Mouse (Mus musculus) common myeloid progenitor, adult 5-6 weeks (primary cell): ENCODE measurements around the gene Dnajb12. TPM values are rescaled to one million over a fixed set of nuclear protein-coding genes. Genes with fewer than 3 reads are reported as not detected.
A peak's percentile ranks its signal among the peaks of the same experiment; 100 is the strongest.

Experiments
- ATAC-seq: replicated peaks from 2 replicates; pipeline ENCODE4 v1.8.0; 2016; ENCODE audit warnings: low read depth, mild to moderate bottlenecking, moderate TSS enrichment, inconsistent platforms; ENCODE audit not compliant: poor library complexity, severe bottlenecking
- total RNA-seq: library from RNA; stranded (forward); fragments of 200-1000, 187-1606 nt; gene quantifications from 2 replicates; pipeline ENCODE4 v1.2.3, GENCODE M21; 2017

Gene Dnajb12
- 22.7 and 23.9 TPM in 2 replicates for total RNA-seq

GRCm38 (mm10) chr10:59879255-59880028 lies at the start of gene Dnajb12:
Gene Dnajb12, plus strand, starts transcription at chr10:59879556.
- peak; percentile 87 for ATAC-seq

GRCm38 (mm10) chr10:59829886-59830285 lies 49.5 kb upstream of the Dnajb12 start:
- ATAC-seq, result no peak

GRCm38 (mm10) chr10:59831950-59832349 lies 47.4 kb upstream of the Dnajb12 start:
- ATAC-seq, result peak; percentile 90

GRCm38 (mm10) chr10:59835301-59836155 lies 43.8 kb upstream of the Dnajb12 start:
- no peak for ATAC-seq

GRCm38 (mm10) chr10:59837490-59837889 lies 41.9 kb upstream of the Dnajb12 start:
- no peak for ATAC-seq

GRCm38 (mm10) chr10:59841434-59841833 lies 37.9 kb upstream of the Dnajb12 start:
- ATAC-seq, result no peak

GRCm38 (mm10) chr10:59843125-59843524 lies 36.2 kb upstream of the Dnajb12 start:
- ATAC-seq, result no peak

GRCm38 (mm10) chr10:59844686-59845085 lies 34.7 kb upstream of the Dnajb12 start:
- ATAC-seq, result no peak

- ATAC-seq, result no peak
These were observed 32.9 kb upstream of the Dnajb12 start for GRCm38 (mm10) chr10:59846416-59846815.

GRCm38 (mm10) chr10:59848079-59848877 lies 31.1 kb upstream of the Dnajb12 start:
- 0 out of 2 replicates have a peak, but pooled peaks have one; percentile 18 for ATAC-seq

GRCm38 (mm10) chr10:59848953-59849352 lies 30.4 kb upstream of the Dnajb12 start:
- no peak for ATAC-seq

- ATAC-seq, result no peak
These were observed 30.0 kb upstream of the Dnajb12 start for GRCm38 (mm10) chr10:59849371-59849770.

GRCm38 (mm10) chr10:59857157-59857556 lies 22.2 kb upstream of the Dnajb12 start:
- no peak for ATAC-seq

- no peak for ATAC-seq
These were observed 18.7 kb upstream of the Dnajb12 start for GRCm38 (mm10) chr10:59860684-59861083.

- ATAC-seq, result no peak
These were observed 18.2 kb upstream of the Dnajb12 start for GRCm38 (mm10) chr10:59861201-59861600.

- no peak for ATAC-seq
These were observed 16.4 kb upstream of the Dnajb12 start for GRCm38 (mm10) chr10:59862816-59863440.

GRCm38 (mm10) chr10:59863620-59864019 lies 15.7 kb upstream of the Dnajb12 start:
- ATAC-seq, result no peak

GRCm38 (mm10) chr10:59864232-59864875 lies 15.0 kb upstream of the Dnajb12 start:
- no peak for ATAC-seq
